Mouse (Mus musculus): ENCODE measurements at regions not wholly inside any gene's neighbourhood (a gene's known extent, or its start where the extent isn't known, plus 50 kb on each side); places are given as distances from the start of the nearest gene placed in this dataset.
A peak's percentile ranks its signal among the peaks of the same experiment; 100 is the strongest.

DNA sequence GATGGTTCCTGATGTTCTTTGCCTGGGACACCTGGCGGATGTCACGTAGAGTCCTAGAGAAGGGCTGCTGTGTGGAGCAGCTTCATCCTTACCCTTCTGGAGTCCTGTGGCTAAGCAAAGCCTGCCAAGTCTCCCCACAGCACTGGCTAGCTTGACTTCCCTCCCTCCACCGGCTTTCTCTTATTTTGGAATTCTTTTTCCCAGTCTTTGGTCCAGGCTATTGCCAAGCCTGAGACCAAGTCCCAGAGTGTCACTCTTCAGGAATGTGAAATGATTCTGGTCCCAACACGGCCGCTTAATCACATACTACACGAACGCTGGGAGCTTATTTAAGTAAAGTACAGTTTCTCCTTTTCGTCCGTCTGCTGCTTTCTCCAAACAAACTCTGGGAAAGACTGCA is 146.4 kb downstream of the Fndc1 start:
- no peak for DNase-seq (ENCODE audit: low read depth, low spot score)

DNA sequence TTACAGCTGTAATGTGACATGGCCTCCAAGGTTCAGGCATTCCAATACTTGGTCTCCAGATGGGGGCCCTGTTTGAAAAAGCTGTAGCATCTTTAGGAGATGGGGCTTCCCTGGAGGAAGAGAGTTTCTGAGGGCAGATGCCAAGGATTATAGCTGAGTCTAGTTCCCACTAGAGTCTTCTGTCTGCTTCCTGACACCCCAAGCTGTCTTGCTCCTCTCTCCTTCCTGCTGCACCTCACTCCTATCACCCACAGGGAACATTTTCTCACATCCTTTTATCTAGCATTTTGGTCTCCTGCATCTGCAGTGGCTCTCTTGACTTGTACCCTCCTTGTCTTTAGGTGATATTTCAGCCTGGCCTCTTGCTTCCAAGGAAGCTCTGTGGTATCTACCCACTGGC is 147.3 kb downstream of the Fndc1 start:
- DNase-seq (ENCODE audit: low read depth, low spot score): no peak

DNA sequence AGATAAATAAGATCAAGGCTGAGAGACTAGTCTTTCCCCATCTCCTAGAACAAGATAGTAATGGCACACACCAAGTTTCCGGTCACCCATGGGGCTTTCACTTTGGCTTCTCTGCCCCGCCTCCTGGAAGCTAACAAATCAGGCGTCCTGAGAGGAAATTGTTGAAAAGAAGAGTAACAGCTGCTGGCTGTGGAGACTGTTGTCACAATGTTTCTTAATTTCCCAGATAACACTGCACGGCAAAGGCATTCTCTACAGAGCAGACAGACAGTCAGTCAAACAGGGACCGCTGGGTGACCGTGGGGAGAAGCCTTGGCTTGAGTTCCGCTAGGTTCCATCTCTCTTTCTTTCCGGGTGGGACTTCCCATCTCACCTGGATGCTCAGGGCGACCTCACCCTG is 148.2 kb downstream of the Fndc1 start:
- no peak for DNase-seq (ENCODE audit: low read depth, low spot score)

DNA sequence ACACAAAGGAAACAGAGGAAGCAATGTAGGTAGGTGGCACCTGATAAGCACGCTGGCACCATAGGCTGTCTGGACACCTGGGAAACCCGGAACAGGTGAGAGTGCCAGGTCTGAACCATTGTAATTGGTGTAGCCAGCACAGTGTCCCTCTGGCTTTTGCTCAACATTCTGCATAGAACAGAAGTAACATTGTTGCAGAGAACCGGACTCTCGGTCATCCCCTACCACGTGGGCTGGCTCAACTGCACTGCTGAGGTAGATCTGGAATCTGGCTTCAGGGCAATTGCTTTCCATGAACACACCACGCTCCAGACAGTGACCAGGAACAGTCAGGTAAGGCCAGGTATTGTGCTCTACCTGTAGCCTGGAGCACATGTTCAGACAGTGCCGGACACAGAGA is 149.3 kb downstream of the Fndc1 start:
- no peak for DNase-seq (ENCODE audit: low read depth, low spot score)

DNA sequence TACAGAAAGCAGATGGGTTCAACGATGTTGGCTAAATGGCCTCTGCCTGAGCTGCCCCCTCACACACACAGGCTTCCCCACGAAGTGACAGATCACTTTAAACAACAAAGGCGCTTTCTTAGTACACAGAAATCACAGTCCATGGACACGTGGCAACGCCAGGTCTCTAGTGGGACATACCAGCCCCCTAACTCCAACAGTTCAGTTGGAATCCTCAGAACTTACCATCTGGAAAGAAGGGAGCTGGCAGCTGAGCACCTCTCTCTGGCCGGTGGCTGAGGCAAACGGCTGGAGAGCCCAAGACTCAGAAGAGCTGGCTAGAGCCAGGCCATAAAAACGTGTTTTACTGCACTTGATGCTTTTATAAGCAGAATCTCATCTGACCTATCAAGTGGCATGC is 149.8 kb downstream of the Fndc1 start:
- DNase-seq (ENCODE audit: low read depth, low spot score): no peak

DNA sequence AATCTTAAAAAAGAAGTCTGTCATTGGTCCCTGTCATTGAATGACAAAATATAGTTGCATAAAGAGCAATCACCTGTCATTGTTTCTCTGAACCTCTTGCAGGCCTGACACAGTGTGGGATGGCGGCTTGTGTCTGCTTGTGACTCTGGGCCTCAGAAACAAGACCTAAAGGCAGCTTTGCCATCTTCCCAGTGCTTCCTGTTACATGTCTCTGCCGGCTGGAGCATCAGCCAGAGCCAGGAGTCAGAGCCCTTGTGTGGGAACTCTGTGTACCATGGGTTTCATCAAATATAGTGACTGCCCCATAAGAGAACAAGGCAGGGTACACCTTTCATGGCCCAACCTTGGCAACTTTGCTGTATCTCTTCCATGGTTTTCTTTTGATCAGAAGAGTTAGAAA is 150.3 kb downstream of the Fndc1 start:
- DNase-seq (ENCODE audit: low read depth, low spot score): no peak

DNA sequence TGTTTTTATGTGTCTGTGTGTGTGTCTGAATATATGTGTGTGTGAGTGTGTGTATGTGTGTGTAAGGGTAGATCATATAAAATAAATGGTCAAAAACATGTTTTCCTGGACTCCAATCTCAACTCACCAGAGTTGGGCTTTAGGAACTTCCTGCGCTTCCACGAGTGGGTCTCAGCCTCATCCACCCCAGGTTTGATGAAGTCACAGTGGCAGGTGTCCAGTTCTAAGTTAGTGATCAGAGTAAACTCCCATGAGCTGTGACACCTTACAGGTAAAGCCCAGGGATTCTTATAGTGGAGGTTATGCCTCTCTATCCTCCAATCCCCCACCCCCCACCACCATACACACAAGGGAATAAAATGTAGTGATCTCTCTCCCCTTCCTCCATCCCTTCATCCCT is 152.6 kb downstream of the Fndc1 start:
- no peak for DNase-seq (ENCODE audit: low read depth, low spot score)

DNA sequence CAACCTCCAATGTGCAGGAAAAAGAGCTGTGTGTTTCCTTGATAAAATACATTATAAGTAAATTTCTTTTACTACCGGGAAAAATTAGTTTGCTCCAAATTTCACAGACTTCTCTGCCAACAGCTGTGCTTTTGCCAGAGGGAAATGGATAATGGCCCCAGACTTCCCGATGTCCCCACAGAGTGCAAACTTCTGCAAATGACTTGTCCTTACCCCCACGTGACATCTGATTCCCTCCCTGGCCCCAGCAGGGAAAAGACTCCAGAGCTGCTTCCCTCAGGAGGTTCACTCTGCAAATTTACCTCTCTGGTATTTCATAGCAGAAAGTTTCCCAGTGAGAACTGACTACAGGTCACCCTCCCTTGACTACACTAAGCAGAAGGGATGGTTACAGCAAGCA is 159.3 kb downstream of the Fndc1 start:
- no peak for DNase-seq (ENCODE audit: low read depth, low spot score)

DNA sequence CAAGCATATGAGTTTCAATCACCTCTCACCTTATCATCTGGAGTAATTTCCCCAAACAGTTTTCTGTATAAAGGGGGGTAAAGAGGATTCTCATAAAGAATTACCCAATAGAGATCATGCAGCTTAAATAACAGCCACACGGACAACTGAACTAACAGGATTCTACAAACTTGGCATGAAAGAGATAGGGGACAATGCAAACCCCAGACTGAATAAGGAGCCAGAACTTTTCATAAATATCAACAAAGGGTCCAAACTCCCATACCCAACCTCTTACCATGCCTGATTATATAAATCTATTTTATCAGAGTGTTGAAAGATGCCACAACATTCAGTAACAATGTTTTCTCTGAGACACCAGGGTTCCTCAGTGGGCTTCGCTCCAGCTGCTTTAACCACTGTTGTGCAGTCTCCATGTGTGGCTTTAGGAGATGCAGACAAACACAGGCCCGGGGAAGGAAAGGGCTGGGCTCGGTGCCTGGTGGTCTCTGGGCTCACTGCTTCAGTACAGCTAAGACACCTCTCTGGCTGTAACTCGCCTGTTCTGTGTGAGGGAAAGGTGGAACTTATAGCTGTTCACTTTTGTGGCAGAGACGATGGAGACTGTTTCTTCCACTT is 160.2 kb downstream of the Fndc1 start:
- DNase-seq (ENCODE audit: low read depth, low spot score): no peak

DNA sequence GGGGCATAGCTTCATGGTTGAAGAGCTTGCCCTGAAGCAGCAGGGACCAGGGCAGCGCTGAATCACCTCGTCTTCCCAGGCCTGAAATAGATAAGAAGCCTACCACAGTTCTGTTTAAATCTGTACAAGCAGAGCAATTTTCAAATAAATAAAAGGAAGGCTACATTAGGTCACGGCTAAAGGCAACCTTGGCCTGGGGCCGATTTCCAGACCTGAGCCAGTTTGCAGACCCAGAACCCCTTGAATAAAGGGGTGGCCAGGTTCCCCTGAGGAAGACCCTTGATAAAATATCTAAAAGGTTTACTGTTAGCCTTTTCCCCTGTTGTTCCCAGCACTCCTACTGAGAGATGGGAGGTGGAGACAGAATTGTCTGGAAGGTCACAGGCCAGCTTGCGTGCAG is 160.9 kb downstream of the Fndc1 start:
- no peak for DNase-seq (ENCODE audit: low read depth, low spot score)

DNA sequence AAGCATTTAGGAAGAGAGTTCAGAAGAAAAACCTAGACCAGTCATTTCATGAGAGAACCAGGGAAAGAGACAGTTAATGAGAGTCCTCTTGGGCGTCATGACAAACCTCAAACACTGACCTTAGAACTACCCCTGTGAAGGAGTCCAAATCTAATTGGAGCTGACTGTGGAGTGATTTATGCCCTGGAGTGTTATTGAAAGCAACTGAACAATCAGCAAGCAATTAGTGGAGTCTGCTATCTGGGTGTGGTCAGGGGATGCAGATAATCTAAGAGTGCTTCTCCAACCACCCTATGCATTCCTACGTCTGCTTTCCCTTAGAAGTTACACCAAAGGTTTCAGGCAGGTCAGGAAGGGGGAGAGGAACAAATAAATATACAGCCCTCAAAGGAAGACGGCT is 161.4 kb downstream of the Fndc1 start:
- DNase-seq (ENCODE audit: low read depth, low spot score): peak; percentile 7

DNA sequence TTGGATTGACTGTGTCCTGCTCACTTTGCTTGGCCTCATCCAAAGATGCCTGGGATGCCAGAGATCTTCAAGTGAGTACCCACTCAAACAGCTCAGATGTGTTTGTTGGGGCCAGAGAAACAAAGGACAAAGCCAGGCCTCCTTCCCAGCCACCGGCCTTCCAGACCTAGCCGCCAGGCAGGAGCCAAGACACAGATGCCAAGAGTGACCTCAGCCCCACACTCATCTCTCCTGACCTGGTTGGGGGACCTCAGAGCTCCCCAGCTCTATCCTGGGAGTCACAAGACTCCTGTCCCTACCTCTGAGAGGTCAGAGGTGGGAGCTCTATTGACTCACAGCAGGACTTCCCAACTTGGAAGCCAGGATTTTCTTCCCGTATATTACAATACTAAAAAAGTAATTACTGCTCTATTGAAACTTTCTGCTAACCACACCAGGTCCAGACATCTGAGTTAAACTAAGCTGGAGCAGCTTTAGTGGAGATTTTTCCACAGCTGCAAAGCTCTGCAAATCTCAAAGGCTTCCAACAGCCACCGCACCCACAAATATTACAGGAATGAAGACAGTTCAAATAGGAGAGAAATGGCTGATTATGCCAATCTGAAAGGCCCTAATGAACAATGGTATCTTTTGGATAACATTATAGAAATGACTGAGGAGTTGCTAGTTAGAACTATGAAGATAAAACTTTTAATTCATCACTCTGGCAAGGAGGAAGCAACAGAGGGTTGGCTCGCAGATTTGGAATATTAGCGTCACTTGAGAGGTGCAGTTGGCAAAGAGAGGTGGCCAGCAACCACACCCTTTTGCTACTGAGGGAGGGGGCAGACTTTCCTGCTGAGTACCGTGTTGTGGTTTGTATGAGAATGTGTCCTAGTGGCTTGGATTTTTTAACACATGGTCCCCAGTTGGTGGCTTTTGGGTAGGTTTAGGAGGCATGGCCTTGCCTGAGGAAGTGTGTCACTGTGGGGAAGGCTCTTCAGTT is 162.9 kb downstream of the Fndc1 start:
- DNase-seq (ENCODE audit: low read depth, low spot score): no peak

DNA sequence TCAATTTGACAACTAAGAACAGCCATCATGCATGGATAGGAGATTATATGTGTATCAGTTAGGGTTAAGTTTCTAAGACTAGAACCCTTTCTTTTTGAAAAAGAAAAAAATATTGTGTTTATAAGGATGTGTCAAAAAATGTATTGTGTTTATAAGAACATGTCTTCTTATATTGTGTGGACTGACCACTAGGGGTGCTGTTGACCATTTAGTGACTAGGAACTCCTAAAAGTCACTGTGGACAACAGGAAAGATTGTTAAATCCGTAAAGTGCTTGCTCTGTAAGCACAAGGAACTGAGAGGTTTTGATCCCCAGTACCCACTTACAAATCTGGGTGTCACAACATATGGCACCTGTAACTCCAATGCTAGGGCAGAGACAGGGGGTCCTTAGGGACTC is 170.6 kb downstream of the Fndc1 start:
- peak; percentile 6 for DNase-seq (ENCODE audit: low read depth, low spot score)

DNA sequence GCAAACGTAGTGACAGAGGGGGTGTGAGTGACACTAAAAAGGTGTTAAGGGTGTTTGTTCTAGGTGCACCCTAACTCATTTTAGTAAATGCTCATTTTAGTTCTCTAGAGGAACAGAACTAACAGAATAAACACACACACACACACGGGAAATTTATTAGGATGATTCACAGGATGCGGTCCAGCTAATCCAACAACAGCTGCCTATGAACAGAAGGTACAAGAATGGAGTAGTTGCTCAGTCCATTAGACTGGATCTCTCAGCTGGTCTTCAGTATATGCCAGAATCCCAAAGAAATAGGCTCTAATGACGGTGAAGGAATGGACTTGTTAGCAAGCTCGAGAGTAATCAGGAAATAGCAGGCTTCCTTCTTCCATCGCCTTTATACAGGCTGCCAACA is 171.1 kb downstream of the Fndc1 start:
- DNase-seq (ENCODE audit: low read depth, low spot score): no peak

DNA sequence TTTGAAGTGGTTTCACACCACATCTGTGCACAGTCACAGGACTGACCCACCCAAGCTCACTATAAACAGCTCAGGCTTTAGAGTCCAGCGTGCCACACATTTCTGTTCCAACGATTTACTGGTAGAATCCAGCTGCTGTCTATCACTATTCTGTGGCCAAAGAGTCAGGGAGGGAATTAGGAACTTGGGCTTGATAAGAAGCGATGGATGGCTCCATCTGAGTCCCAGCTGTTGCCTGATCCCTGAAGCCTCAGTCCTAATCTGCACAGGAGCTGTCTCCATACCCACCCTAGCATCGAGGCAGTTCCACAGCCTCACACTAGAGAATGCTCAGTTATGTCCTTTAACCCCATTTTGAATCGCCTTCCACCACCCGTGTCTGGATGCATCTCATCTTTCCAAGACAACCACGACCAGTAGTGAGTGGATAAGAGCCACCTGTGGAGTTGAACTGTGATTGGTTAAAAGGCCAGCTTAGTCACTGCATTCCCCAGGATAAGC is 173.0 kb downstream of the Fndc1 start:
- DNase-seq (ENCODE audit: low read depth, low spot score): no peak

DNA sequence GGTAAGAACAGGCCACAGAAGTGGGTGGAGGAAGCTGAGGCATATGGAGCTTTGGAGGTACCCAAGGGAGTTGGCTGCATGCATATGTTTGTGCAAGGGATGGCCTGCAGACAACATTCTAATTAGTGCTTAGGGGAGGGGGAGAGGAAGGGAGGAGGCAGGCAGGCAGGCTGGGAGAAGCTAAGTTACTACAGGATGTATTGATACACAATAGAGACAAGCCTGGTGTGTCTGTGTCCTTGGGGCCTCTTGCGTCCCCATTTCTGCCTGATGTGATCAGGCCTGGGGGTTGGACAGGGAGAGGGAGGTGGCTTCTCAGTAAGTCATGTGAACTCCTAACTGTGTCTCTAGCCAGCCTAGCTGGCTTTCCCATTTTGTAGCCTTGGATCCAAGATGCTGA is 175.1 kb downstream of the Fndc1 start:
- DNase-seq (ENCODE audit: low read depth, low spot score): no peak

DNA sequence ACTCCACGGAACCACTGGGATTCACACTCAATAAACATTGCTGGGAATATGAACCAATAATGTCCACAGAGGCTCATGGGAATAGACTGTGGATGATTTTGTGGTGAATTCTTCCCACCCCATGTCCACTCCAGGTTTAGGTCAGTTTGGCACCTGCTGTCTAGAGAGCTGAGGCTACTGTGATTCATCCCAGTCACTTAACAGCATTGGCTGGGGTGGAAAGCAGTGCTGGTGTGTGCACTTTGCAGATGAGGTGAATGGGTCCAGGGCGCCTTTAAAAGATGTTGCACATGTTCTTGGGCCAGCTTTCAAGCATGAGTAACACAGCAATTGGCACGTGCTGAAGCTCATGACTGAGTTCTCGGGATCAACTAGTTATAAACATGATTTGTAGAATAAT is 176.7 kb downstream of the Fndc1 start:
- DNase-seq (ENCODE audit: low read depth, low spot score): no peak

DNA sequence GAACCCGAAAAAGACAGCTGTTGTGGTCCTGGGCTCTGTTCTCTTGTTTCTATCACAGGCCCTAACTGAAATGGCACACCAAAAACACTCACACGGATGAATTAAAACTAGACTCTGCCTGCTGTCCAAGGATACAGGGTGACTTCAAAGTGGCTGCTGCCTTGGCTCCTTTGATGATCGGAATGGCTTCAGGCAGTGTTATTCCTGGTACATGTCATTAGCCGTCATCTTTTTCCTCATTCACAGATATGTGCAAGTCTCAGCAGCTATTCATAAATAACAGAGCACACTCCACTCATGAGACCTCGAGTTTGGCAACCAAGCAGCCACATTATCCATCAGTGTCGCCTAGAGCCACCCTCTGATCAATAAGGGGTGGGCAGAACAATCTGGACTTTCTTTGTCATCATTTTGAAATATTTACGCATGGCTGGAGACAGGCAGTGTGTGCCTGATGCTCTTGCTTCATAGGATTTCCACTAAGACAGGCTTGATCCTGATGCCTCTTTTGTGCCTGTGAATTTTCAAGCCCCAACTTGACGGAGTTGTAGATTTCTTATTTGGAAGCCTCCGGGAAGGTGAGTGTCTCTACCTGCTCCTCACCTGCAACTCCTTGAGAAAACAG is 182.1 kb downstream of the Fndc1 start:
- DNase-seq (ENCODE audit: low read depth, low spot score): no peak

DNA sequence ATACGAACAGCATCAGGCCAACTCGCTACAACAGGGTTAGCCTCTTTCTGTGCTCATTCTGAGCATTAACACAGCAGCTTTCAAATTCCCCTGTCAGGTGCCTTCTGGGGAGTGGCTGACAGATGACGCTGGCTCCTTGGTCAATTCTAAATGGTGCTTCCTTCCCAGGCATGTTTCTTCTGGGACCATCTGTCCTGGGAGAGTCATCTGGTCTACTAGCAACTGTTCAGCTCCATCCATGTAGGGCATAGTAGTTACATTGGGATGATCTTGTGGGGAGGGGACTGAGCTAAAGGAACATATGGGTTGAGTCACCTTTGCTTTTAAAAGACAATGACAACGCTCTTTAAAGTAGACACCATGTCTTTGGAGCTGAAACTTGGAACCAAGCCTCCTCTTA is 183.5 kb downstream of the Fndc1 start:
- no peak for DNase-seq (ENCODE audit: low read depth, low spot score)

DNA sequence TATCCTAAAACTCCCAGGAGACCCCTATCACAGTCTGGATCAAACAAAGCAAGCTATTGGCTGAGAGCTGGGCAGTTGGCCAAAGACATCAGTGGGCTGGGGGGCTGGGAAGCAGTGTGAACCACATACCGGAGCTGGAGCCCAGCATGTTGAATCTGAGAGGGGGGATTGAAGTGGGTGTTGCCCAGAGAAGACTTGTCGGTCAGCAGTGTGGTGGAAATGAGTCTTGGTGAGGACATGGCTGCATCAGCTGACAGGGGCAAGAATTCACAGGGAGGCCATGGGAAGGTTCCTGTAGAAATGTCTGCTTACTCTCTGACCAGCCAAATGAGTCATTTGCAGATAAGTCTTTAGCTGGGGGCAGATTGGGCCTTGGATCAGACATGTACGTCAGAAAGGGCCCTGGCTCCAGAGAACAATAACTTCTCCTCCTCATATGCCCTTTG is 184.6 kb downstream of the Fndc1 start:
- DNase-seq (ENCODE audit: low read depth, low spot score): no peak

DNA sequence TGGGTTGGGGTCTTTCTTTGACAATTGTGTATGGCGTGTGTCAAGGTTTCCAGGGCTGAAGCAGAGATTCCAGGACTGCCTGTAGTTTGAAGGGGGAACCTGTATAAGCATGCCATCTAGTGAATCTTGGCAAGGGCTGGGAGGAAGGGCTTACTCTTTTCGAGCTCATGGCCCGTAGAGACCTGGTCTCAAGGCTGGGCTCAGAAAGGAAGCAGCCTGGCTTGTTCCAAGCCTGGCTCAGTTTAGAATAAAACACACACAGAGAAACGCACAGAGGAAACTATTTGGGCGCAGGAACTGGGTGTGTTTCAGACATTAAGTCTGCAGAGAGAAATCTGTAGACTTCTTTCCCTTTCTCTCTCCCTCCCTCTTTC is 192.8 kb downstream of the Fndc1 start:
- no peak for DNase-seq (ENCODE audit: low read depth, low spot score)
